Mouse (Mus musculus) liver, embryonic 12.5 days (tissue): ENCODE results near the gene Pkd1. TPM values are rescaled to one million over a fixed set of nuclear protein-coding genes. Genes with fewer than 3 reads are reported as not detected.

Source experiments
- ATAC-seq: fragments of 200-750 bp; cut with Nextera tagmentation; 2 replicates; pipeline ENCODE4 v1.8.0; 2017; ENCODE audit warnings: moderate number of reproducible peaks, mild to moderate bottlenecking, moderate library complexity
- H3K27ac ChIP-seq: fragments of 300-500 bp; sonication (generic); 2 replicates; pipeline ENCODE4 v1.5.1; 2016; ENCODE audit warnings: mild to moderate bottlenecking
- H3K27me3 ChIP-seq: fragments of 300-500 bp; sonication (generic); replicated peaks from 2 replicates; pipeline ENCODE4 v1.6.1; 2016; ENCODE audit warnings: mild to moderate bottlenecking, moderate library complexity
- H3K36me3 ChIP-seq: fragments of 300-500 bp; sonication (generic); 2 replicates; pipeline ENCODE4 v1.6.1; 2016; ENCODE audit warnings: mild to moderate bottlenecking, moderate library complexity
- H3K4me1 ChIP-seq: fragments of 300-500 bp; sonication (generic); 2 replicates; pipeline ENCODE4 v1.6.1; 2016
- H3K4me2 ChIP-seq: fragments of 300-500 bp; sonication (generic); 2 replicates; pipeline ENCODE4 v1.6.1; 2016; ENCODE audit warnings: mild to moderate bottlenecking, moderate library complexity
- H3K4me3 ChIP-seq: fragments of 300-500 bp; sonication (generic); 2 replicates; pipeline ENCODE4 v1.5.1; 2016; ENCODE audit warnings: mild to moderate bottlenecking, moderate library complexity
- H3K9ac ChIP-seq: fragments of 300-500 bp; sonication (generic); 2 replicates; pipeline ENCODE4 v1.6.1; 2016; ENCODE audit warnings: mild to moderate bottlenecking, moderate library complexity
- H3K9me3 ChIP-seq: fragments of 300-500 bp; sonication (generic); replicated peaks from 2 replicates; pipeline ENCODE4 v1.6.1; 2016; ENCODE audit warnings: mild to moderate bottlenecking, moderate library complexity
- WGBS: fragments of 180-500 bp; shearing (Covaris S2); methylation state at CpG from one replicate; pipeline ENCODE4 v1.1.7; 2016; ENCODE audit not compliant: insufficient replicate concordance; 5-methylcytosine and 5-hydroxymethylcytosine counted together
- polyA plus RNA-seq: library from polyadenylated mRNA; unstranded; fragments of >200 nt; fragmentation: Nextera tagmentation; extraction: Ambion mirVana; gene quantifications from 2 replicates; pipeline ENCODE4 v1.2.1, GENCODE M21; 2016

Pkd1 gene
- polyA plus RNA-seq, 1 experiment from 2014 or later = 6.0 TPM

DNA sequence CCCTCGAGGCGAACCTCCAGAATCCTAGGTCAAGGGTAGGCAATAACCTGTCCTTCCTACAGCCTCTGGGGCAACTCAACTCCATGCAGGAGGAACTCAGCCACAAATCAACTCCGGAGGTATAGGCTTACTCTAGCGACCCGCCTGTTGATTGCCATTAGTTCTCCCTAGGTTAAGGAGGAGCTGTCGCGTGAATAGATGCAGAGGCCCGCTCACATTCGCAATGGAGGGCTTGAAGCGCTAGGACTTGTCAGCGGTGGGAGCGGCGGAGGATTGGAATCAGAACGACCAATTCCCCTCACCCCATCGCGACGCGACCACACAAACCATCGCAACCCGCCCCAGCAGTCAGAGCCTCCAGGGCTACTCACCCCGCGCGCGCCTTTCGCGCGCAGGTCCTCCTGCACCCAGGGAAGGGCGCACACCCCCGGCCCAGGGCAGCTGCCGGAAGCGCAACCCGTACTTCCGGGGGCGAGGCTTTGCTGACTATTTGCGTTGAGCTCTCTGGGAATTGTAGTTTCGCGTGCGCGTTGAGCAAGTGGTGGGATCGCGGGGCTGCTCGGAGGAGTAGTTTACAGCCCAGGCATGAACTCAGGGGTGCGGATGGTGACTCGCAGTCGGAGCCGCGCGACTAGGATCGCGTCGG is 82.7 kb downstream of the Pkd1 start, which contains the start of the genes Tsc2 and Nthl1:
Gene Tsc2, minus strand, starts transcription at position 464 of the 646 bp plus-strand sequence.
Gene Nthl1, plus strand, starts transcription at position 514 of the 646 bp plus-strand sequence.
- Histone ChIP-seq H3K36me3 (peaks cover 35% of the 10 kb centered on the region), H3K4me2 (peak within 1 kb of the TSS; percentile 87), H3K4me1 (peaks cover 40% of the 10 kb centered on the region), H3K27ac (peak within 1 kb of the TSS; percentile 76), H3K9ac (peak within 1 kb of the TSS; percentile 79), H3K27me3 (no peaks in the 10 kb centered on the region), H3K9me3 (no peaks in the 10 kb centered on the region), H3K4me3 (peak within 1 kb of the TSS; percentile 78)
- 1% methylated on average over 51 of the region's 51 CpGs for WGBS
- peak; percentile 78 for ATAC-seq

DNA sequence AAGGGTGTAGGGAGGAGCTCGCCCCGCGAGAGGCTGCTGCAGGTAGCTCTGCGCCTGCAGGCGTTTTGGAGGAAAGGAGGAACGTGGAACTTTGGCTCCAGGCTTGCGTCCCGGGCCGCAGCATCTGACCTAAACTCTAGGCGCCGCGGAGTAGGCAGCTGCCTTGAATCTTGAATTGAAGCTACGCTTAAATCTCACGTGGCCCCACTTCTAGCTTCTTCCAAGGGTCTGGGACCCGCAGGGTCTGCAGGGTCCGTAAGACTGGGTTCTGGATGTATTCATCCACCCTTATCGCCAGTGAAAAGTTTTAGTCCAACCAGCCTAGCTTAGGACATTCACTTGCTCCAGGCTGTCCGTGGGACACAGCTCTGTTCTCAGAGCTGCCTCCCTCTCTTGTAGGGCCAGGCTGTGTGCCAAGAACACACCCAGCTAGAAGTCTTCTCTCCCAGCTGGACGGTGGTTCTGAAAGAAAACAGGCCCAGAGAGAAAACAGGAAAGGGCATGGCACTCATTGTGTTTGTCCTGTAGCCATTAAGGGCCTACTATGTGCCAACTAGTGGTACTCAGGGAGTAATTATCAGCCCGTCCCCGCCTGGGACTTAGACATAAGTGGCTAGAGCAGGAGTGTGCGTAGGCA is 83.3 kb downstream of the Pkd1 start:
- H3K36me3 ChIP-seq = peaks cover 29% of the 10 kb centered on the region
- H3K27me3 ChIP-seq = no peaks in the 10 kb centered on the region
- peak overlapping the region; percentile 87 for H3K4me2 ChIP-seq
- H3K4me1 ChIP-seq = peaks cover 43% of the 10 kb centered on the region
- WGBS = 14% methylated on average over 22 of the region's 22 CpGs
- H3K9ac ChIP-seq = peak overlapping the region; percentile 79
- H3K4me3 ChIP-seq = peak overlapping the region; percentile 78
- no peaks in the 10 kb centered on the region for H3K9me3 ChIP-seq
- H3K27ac ChIP-seq = peak overlapping the region; percentile 76
- ATAC-seq = peak; percentile 12; the same call in 1 of the 2 replicates

DNA sequence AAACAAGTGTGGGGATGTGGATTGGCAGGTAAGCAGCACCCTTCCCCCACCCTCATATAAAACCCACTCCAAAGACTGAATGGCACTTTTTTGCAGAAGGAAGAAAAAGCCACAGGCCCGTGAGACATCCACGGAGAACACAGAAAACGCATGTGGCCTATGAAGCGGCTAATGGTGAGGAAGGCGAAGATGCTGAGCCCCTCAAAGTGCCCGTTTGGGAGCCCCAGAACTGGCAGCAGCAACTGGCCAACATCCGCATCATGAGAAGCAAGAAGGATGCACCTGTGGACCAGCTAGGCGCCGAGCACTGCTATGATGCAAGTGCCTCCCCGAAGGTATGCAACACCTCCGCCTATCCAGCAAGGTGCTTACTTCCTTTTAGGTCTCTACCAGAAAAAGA is 84.2 kb downstream of the Pkd1 start:
- Histone ChIP-seq H3K27me3 (no peaks in the 10 kb centered on the region), H3K36me3 (peaks cover 28% of the 10 kb centered on the region), H3K4me2 (no peak overlapping the region), H3K27ac (no peak overlapping the region; the same call in 1 of the 2 replicates), H3K9ac (no peak overlapping the region), H3K9me3 (no peaks in the 10 kb centered on the region), H3K4me3 (no peak overlapping the region), H3K4me1 (peaks cover 36% of the 10 kb centered on the region)
- 90% methylated on average over 11 of the region's 11 CpGs for WGBS
- no peak for ATAC-seq

DNA sequence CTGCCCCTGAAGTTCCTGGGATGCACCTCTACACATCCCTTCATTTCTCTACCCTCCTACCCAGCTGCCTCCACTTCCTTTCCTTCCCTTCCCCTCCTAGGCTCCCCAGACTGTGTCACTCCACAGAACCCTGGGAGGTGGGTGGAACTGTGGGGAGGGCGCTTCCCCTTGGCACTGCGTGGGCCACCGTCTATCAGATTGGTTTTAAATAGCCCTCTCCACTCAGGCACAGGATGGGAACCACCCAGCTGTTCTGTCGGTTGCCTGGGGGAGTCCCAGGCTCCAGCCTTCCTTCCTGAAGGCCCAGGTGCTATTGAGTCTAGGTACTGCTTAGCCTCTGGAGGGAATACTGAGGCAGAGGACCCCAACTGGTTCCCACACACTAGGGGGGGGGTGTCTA is 85.4 kb downstream of the Pkd1 start:
- no peaks in the 10 kb centered on the region for H3K27me3 ChIP-seq
- H3K9me3 ChIP-seq = no peaks in the 10 kb centered on the region
- H3K4me3 ChIP-seq = no peak overlapping the region
- WGBS = 48% methylated on average over 4 of the region's 4 CpGs
- peaks cover 19% of the 10 kb centered on the region for H3K36me3 ChIP-seq
- H3K4me2 ChIP-seq = no peak overlapping the region
- ATAC-seq = no peak
- peaks cover 36% of the 10 kb centered on the region for H3K4me1 ChIP-seq
- no peak overlapping the region for H3K27ac ChIP-seq
- no peak overlapping the region for H3K9ac ChIP-seq

DNA sequence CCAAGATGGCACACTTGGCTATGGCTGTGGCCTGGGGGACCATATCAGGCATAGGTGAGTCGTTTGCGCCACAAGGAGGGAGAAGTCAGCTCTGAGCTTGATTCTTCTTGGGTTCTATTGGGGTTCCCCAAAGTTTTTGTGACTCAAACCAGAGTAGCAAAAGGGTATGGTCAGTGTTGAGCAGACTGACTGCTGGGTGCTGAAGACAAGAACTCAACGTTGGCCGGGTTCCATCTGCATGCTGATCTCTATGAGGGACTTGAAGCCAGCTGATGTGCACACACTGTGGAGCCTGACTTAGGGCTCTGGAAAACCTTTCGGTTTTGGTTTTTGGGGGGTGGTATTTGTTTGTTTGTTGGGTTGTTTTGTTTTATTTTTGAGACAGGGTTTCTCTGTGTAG is 86.1 kb downstream of the Pkd1 start:
- no peak for ATAC-seq
- Histone ChIP-seq H3K36me3 (peaks cover 15% of the 10 kb centered on the region), H3K4me1 (peaks cover 36% of the 10 kb centered on the region), H3K9ac (no peak overlapping the region), H3K27ac (no peak overlapping the region), H3K4me2 (no peak overlapping the region), H3K9me3 (no peaks in the 10 kb centered on the region), H3K4me3 (no peak overlapping the region), H3K27me3 (no peaks in the 10 kb centered on the region)
- WGBS = 87% methylated on average over 5 of the region's 5 CpGs

DNA sequence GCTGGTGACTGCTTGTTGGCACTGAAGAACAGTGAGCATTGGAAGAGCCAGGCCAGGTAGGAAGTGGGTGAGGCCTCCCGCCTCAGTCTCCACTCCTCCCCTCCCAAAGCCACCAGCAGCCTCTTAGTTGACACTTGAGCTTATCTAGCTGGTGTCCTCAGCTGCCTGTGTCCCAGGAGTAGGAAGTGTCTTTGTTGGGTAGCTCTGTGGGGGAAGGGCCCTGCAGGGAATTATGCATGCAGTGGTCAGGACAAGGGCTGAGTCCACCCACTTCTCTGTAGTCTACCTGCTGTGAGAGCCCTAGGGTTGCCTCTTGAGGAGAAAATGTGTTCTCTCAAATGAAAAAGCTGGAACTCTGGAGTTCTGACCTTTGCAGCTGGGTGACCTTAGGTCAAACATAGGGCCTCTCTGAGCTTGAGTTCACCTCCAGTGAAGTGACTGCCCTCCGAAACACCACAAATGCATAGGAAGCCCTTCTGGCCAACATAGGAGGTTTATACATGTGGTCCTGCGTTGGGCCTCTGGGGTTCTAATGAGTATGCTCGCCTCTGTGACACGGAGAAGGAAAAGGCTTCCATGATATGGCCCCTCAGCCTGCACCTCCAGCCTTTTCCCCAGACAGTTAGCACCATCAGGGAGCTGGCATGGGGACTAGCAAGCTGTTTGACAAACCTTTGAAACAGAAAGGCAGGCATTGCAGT is 87.3 kb downstream of the Pkd1 start:
- Histone ChIP-seq H3K4me2 (no peak overlapping the region), H3K4me3 (no peak overlapping the region), H3K27me3 (no peaks in the 10 kb centered on the region), H3K36me3 (peaks cover 15% of the 10 kb centered on the region; the same call in 1 of the 2 replicates), H3K4me1 (peaks cover 31% of the 10 kb centered on the region), H3K9me3 (no peaks in the 10 kb centered on the region), H3K9ac (no peak overlapping the region), H3K27ac (no peak overlapping the region)
- WGBS = 60% methylated on average over 5 of the region's 5 CpGs
- ATAC-seq = no peak

DNA sequence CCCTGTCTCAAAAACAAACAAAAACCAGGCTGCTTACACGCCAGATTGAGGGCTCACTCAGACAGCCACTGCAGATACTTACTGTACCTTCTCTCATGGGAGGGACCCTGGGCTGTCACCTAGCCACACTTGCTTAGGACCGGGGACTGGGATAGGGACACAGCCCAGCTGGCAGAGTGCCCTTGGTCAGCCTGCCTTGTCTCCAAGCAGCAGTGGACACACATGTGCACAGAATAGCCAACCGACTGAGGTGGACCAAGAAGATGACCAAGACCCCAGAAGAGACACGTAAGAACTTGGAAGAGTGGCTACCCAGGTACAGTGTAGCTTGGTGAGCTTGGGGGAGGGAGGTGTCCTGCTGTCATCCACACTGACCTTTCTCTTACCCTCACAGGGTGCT is 88.6 kb downstream of the Pkd1 start:
- no peaks in the 10 kb centered on the region for H3K27me3 ChIP-seq
- H3K27ac ChIP-seq = no peak overlapping the region
- 82% methylated on average over 4 of the region's 4 CpGs for WGBS
- H3K9ac ChIP-seq = no peak overlapping the region
- peaks cover 23% of the 10 kb centered on the region for H3K4me1 ChIP-seq
- no peak overlapping the region for H3K4me2 ChIP-seq
- H3K36me3 ChIP-seq = peaks cover 15% of the 10 kb centered on the region; the same call in 1 of the 2 replicates
- H3K9me3 ChIP-seq = no peaks in the 10 kb centered on the region
- no peak for ATAC-seq
- H3K4me3 ChIP-seq = no peak overlapping the region

DNA sequence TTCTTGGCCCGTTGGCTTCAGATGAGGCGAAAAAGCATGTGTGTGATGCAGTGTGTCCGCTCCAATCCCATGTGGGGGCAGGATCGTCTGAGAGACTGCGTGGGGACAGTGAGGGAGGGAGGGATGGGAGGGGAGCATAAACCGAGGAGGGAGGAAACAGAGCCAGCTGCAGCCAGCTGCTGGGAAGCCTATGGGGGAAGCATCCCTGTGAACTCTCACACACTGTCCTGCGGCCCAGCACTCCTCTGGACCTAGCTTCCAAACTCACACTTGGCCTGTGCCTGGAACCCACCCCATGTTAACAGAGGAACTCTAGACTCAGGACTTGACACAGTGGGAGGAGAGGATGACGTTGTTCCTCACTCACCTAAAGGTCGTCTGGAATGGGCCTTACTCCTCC is 89.2 kb downstream of the Pkd1 start:
- 73% methylated on average over 9 of the region's 9 CpGs for WGBS
- Histone ChIP-seq H3K4me3 (no peak overlapping the region), H3K9ac (no peak overlapping the region), H3K36me3 (peaks cover 15% of the 10 kb centered on the region; the same call in 1 of the 2 replicates), H3K4me1 (peaks cover 21% of the 10 kb centered on the region), H3K4me2 (no peak overlapping the region), H3K27me3 (no peaks in the 10 kb centered on the region), H3K9me3 (no peaks in the 10 kb centered on the region), H3K27ac (no peak overlapping the region)
- ATAC-seq = no peak

DNA sequence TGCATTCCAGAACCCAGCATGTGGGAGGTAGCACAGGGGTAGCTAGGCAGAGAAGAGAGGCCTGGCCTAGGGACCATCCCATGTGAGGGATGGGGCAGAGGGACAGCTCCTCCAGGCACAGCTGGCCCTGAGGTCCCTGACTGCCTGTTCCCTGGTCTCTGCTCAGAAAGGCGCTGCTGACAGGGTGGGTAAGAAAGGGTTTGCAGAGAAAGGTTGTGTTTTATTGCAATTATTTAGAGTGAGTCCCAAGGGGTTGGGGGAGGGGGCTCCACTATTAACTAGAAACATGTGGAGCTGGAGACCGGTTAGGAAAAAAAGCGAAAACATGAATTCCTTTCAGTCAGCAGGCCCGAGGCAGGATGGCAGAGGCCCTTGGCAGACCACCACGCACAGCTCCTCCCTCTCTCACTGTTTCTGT is 89.9 kb downstream of the Pkd1 start:
- no peak overlapping the region for H3K4me2 ChIP-seq
- ATAC-seq = no peak
- H3K27ac ChIP-seq = no peak overlapping the region
- H3K36me3 ChIP-seq = peaks cover 15% of the 10 kb centered on the region; the same call in 1 of the 2 replicates
- H3K9me3 ChIP-seq = no peaks in the 10 kb centered on the region
- H3K4me3 ChIP-seq = no peak overlapping the region
- WGBS = 80% methylated on average over 5 of the region's 5 CpGs
- H3K27me3 ChIP-seq = no peaks in the 10 kb centered on the region
- no peak overlapping the region for H3K9ac ChIP-seq
- peaks cover 27% of the 10 kb centered on the region for H3K4me1 ChIP-seq

DNA sequence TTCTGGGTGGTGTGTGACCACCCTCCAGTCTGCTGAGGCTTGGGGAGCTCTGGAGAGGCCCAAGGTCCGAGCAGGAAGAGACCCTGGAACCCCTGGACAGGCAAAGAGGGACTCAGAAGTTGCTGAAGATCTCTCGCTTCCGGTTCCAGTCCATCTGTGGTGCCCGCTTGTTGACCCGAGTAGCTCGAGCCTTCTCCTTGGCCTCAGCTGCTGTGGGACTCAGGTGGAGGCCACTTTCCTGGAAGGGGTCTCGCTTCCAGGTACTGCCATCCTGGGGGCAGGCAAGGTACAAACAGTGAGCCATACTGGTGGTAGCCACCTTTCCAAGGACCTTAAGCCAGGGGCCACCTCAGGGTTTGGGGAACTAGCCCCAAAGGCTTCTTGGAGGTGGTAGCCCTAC is 90.5 kb downstream of the Pkd1 start:
- no peak overlapping the region for H3K4me3 ChIP-seq
- H3K4me2 ChIP-seq = no peak overlapping the region
- H3K27me3 ChIP-seq = no peaks in the 10 kb centered on the region; the same call in 1 of the 2 replicates
- no peak overlapping the region for H3K9ac ChIP-seq
- peaks cover 15% of the 10 kb centered on the region; the same call in 1 of the 2 replicates for H3K36me3 ChIP-seq
- no peak overlapping the region for H3K27ac ChIP-seq
- WGBS = 78% methylated on average over 7 of the region's 7 CpGs
- peaks cover 33% of the 10 kb centered on the region for H3K4me1 ChIP-seq
- ATAC-seq = no peak
- H3K9me3 ChIP-seq = no peaks in the 10 kb centered on the region

DNA sequence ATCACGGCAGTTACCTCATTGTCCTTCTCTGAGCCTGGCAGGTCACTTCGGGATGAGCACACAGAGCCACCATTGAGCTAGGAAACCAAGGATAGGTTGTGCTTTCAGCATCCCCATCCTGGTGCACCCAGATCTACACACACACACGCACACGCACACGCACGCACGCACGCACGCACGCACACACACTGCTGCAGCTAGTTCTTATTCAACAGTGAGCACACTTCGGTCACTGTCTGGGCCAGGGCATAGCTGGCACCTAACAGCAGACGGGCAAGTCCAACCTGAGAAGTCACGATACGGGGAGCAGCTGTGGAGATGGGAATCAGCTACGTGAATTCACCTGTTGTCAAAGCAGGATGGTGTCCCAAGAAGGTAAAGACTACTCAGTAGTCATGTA is 90.9 kb downstream of the Pkd1 start:
- H3K4me3 ChIP-seq = no peak overlapping the region
- no peaks in the 10 kb centered on the region for H3K9me3 ChIP-seq
- H3K4me1 ChIP-seq = peaks cover 37% of the 10 kb centered on the region
- H3K4me2 ChIP-seq = no peak overlapping the region
- no peak overlapping the region for H3K27ac ChIP-seq
- no peak overlapping the region for H3K9ac ChIP-seq
- WGBS = 80% methylated on average over 15 of the region's 15 CpGs
- peaks cover 15% of the 10 kb centered on the region; the same call in 1 of the 2 replicates for H3K36me3 ChIP-seq
- H3K27me3 ChIP-seq = no peaks in the 10 kb centered on the region; the same call in 1 of the 2 replicates
- ATAC-seq = no peak

DNA sequence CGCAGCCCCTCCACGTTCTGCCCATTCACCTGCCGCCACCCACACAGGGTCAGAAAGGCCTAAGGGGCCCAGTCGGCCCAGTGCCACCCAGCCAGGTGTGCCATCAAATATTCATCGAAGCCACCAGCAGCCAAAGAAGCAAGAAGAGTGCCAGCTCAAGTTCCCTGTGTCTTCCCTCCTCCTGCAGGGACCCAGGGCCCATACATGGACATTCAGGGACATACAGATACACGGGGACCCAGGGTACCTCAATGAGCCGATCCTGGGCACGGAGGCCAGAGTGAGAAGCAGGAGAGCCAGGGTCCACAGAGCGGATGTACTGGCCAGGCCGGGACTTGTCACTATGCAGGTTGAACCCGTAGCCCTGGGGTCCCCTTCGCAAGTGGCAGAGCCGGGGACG is 92.3 kb downstream of the Pkd1 start:
- H3K27me3 ChIP-seq = peaks cover 2% of the 10 kb centered on the region
- WGBS = 83% methylated on average over 14 of the region's 14 CpGs
- peaks cover 15% of the 10 kb centered on the region; the same call in 1 of the 2 replicates for H3K36me3 ChIP-seq
- no peak overlapping the region for H3K9ac ChIP-seq
- H3K4me3 ChIP-seq = no peak overlapping the region
- no peaks in the 10 kb centered on the region for H3K9me3 ChIP-seq
- no peak for ATAC-seq
- peaks cover 34% of the 10 kb centered on the region for H3K4me1 ChIP-seq
- no peak overlapping the region for H3K4me2 ChIP-seq
- no peak overlapping the region for H3K27ac ChIP-seq
